Mouse (Mus musculus) liver, adult 2 months (tissue): ENCODE data around the gene Poldip2. TPM values are rescaled to one million over a fixed set of nuclear protein-coding genes. Genes with fewer than 3 reads are reported as not detected.

Experiments
- DNase-seq: peaks from one replicate; pipeline ENCODE4 v3.0.0-alpha.2; 2011; ENCODE audit warnings: low read depth, low spot score; ENCODE audit errors: extremely low read depth
- H3K27ac ChIP-seq: fragments of 200-500 bp; replicated peaks from 2 replicates; pipeline ENCODE4 v1.5.1; 2012; ENCODE audit warnings: low read depth, mild to moderate bottlenecking, control low read depth, inconsistent platforms, low read length; ENCODE audit not compliant: insufficient read depth
- H3K27me3 ChIP-seq: fragments of 200-500 bp; 2 replicates; pipeline ENCODE4 v1.6.1; 2012; ENCODE audit warnings: mild to moderate bottlenecking, moderate library complexity, low read length, inconsistent platforms; ENCODE audit not compliant: control insufficient read depth, insufficient read depth
- H3K36me3 ChIP-seq: fragments of 200-500 bp; 2 replicates; pipeline ENCODE4 v1.6.1; 2012; ENCODE audit warnings: low read length, inconsistent platforms; ENCODE audit not compliant: control insufficient read depth, insufficient read depth
- H3K4me1 ChIP-seq: fragments of 200-500 bp; 2 replicates; pipeline ENCODE4 v1.6.1; 2011; ENCODE audit warnings: low read length; ENCODE audit not compliant: control insufficient read depth, insufficient read depth
- H3K4me3 ChIP-seq: fragments of 200-500 bp; 2 replicates; pipeline ENCODE4 v1.5.1; 2011; ENCODE audit warnings: low read depth, mild to moderate bottlenecking, control low read depth, low read length, moderate library complexity; ENCODE audit not compliant: insufficient read depth
- H3K79me2 ChIP-seq: fragments of 200-500 bp; 2 replicates; pipeline ENCODE4 v1.6.1; 2012; ENCODE audit warnings: inconsistent platforms, mild to moderate bottlenecking, low read length, moderate library complexity; ENCODE audit not compliant: control insufficient read depth, insufficient read depth
- H3K9ac ChIP-seq: fragments of 200-500 bp; 2 replicates; pipeline ENCODE4 v1.6.1; 2012; ENCODE audit warnings: low read depth, mild to moderate bottlenecking, control low read depth, inconsistent platforms, low read length
- CTCF ChIP-seq: fragments of 200-500 bp; IDR thresholded peaks from 2 replicates; pipeline ENCODE4 v1.5.1; 2011; ENCODE audit warnings: low read depth, low read length, control low read depth
- POLR2A ChIP-seq: fragments of 200-500 bp; IDR thresholded peaks from 2 replicates; pipeline ENCODE4 v1.6.1; 2011; ENCODE audit warnings: low read length, control low read depth; ENCODE audit not compliant: insufficient read depth; ENCODE audit errors: extremely low read depth
- WGBS: fragments of 180-500 bp; shearing (Covaris S2); methylation state at CpG from one replicate; pipeline ENCODE4 v1.1.7; 2018; 5-methylcytosine and 5-hydroxymethylcytosine counted together
- polyA plus RNA-seq: library from polyadenylated mRNA; depleted of rRNA; stranded (reverse); fragments of >200 nt; gene quantifications from 2 replicates; pipeline ENCODE4 v1.2.3, GENCODE M21; 2012; rRNA removed
- total RNA-seq: library from RNA; depleted of rRNA; stranded (reverse); fragments of >200 nt; gene quantifications from 2 replicates; pipeline ENCODE4 v1.2.3, GENCODE M21; 2014; rRNA removed

Gene Poldip2
- total RNA-seq, result 63.5 and 67.5 TPM in 2 replicates
- polyA plus RNA-seq, result 77.6 and 80.9 TPM in 2 replicates

DNA sequence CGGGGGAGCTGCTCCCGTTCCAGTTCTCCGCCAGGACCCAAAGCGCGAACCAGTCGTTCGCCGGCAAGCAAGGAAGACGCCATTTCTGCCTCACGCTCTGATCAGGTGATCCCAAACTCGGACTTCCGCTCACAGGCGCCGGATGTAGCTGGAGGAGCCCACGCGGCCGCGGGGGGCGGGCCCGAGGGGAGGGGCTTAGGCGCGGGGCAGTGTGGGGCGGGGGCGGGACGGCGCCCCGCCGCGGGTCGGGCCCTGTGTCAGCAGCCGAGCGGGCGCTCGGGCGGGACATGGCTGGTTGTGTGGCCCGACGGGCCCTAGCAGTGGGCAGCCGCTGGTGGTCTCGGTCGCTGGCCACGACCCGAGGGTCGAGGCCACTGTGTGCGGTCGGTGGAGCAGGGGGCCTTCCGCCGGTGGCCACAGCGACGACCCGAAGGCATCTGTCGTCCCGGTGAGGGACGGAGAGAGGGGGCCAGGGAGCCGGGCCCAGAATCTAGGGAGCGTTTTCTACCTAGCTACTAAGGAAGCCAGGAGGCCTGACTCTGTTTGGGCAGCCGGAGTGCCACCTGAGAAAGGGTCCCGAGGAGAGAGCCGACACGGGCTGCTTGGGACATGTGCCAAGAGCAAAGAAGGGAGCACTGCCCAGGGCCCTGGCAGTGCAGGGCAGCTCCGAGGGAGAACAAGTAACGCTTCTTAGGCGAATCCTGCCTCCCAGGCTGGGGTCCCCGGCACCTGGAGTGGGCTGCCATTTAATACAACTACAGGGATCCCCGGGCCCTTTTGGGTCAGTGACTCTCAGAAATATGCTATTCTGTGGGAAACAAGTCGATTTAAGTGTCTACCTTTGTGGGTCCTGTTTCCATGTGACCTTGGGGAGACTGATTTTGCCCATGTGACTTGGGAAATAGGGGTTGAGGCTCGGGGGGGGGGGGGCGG lies at the start of gene Poldip2, which contains the start of gene Tmem199:
Poldip2 (plus strand) TSS at position 169 of the 933 bp plus-strand sequence.
Tmem199 (minus strand) TSS at position 148 of the 933 bp plus-strand sequence.
- Histone ChIP-seq H3K9ac (peak within 1 kb of the TSS; percentile 99), H3K27ac (peak within 1 kb of the TSS; percentile 91), H3K4me3 (peak within 1 kb of the TSS; percentile 88), H3K4me1 (0 out of 2 replicates have a peak, but pooled peaks cover 3% of the 10 kb centered on the region), H3K79me2 (peaks cover 3% of the 10 kb centered on the region; the same call in 1 of the 2 replicates), H3K27me3 (no peaks in the 10 kb centered on the region), H3K36me3 (peaks cover 34% of the 10 kb centered on the region)
- TF ChIP-seq POLR2A (peak; percentile 90), CTCF (no peak)
- WGBS, result under 1% methylated on average over 66 of the region's 67 CpGs
- peak; percentile 75 for DNase-seq

DNA sequence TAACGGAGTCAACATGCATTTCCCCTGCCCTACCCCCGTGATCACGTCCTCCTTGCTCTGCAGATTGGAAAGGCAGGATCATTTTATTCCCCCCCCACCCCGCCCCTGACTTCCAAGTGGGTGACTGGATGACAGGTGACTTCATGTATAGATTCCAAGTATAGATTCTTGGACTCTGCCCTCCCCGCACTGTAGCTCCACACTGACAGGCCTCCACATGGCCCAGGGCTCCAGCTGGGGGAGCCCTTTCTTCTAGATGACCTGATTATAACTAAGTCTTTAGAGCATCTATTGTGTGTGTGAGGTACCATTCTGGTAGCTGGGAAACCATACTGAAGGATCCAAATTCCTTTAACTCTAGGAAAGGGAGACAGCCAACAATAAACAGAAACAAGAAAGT lies 49.3 kb upstream of the Poldip2 start:
- no peak for DNase-seq
- Histone ChIP-seq H3K27me3 (no peaks in the 10 kb centered on the region), H3K4me1 (peaks cover 5% of the 10 kb centered on the region; the same call in 1 of the 2 replicates), H3K36me3 (no peaks in the 10 kb centered on the region), H3K79me2 (no peaks in the 10 kb centered on the region), H3K4me3 (no peak overlapping the region), H3K27ac (no peak overlapping the region), H3K9ac (no peak overlapping the region)
- WGBS, result 94% methylated on average over 5 of the region's 5 CpGs
- TF ChIP-seq POLR2A, result no peak
- TF ChIP-seq CTCF, result no peak

DNA sequence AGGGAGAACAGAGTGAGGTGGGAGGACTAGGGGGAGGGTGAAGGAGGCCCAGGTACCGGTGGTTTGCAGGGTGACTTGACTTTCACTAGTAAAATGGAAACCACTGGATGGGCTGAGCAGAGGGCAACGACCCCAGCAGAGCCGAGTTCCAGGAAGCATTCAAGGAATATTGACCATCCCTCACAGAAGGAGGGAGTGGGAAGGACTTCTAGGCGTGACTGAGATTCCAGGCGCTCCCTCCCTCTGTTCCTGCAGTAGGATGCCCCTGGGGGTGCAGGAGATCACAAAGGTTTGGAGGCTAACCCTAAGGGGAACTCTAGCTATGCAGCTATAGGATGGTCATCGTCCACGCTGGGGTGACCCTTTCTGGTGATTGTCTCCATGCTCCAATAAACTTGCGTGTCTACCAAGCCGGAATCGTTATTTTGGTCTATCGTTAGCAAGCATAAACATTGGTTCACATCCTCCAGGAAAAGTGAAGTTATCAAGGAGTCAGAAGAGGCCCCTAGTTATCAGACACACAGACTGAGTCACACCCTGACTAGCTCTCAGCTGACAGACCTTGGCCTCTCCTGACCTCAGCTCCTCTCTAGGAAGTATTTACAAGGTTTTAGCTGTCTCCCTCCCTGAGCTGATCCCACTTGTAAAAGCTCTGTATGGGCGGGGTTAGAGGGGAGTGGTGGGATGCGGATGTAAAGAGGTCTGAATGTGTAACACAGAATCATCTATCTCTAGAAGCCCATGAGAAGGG lies 48.5 kb upstream of the Poldip2 start:
- Histone ChIP-seq H3K27ac (no peak overlapping the region; the same call in 1 of the 2 replicates), H3K9ac (no peak overlapping the region), H3K27me3 (no peaks in the 10 kb centered on the region), H3K79me2 (no peaks in the 10 kb centered on the region), H3K4me3 (no peak overlapping the region), H3K36me3 (no peaks in the 10 kb centered on the region), H3K4me1 (peaks cover 5% of the 10 kb centered on the region; the same call in 1 of the 2 replicates)
- 69% methylated on average over 13 of the region's 13 CpGs for WGBS
- TF ChIP-seq CTCF (no peak), POLR2A (no peak)
- no peak for DNase-seq

DNA sequence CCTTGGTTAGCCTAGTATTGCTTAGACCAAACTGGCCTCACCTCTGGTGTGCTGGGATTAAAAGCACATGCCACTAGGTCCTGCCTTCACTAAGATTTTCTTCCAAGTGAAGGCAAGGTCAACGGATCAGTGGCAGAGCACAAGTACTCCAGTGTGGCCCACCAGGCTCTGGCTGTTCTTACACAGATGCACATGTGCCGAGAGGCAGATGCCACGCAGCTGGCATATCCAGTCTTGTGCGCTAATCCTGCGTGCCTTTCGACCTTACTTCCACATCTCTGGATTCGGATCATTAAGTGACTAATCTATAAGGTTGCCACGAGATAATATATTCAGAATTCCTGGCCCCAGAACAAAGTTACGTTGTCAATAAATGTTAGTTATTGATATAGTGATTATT lies 46.9 kb upstream of the Poldip2 start:
- Histone ChIP-seq H3K36me3 (no peaks in the 10 kb centered on the region), H3K79me2 (no peaks in the 10 kb centered on the region), H3K4me1 (peaks cover 5% of the 10 kb centered on the region; the same call in 1 of the 2 replicates), H3K27ac (no peak overlapping the region), H3K27me3 (no peaks in the 10 kb centered on the region), H3K9ac (no peak overlapping the region), H3K4me3 (no peak overlapping the region)
- WGBS, result 18% methylated on average over 9 of the region's 9 CpGs
- no peak for DNase-seq
- TF ChIP-seq CTCF (no peak), POLR2A (no peak)

DNA sequence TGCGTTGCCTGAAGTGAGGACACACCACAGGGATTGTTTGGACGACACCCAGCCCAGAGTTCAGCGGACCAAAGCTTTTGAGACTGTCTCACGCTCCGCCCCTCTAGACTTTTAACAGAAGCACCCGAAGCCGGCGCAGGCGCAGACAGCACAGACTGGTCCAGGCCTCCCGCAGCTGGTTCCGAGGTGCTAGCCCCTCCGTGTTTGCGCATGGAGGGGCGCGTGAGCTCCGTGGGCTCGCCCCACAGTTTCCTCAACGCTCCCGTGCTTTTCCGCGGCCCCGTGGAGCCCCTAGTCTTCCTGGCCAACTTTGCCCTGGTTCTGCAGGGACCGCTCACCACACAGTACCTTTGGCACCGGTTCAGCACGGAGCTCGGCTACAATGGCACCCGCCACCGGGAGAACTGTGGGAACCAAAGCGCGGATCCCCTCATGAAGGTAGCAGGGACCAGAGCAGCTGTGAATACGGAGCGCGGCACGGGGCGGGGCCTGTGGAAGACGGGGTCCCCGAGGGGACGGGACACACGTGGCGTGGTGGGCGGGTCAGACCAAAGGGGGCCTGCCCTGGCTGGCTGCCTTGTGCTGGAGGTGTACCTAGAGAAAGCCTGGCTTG lies 46.3 kb upstream of the Poldip2 start, which contains the start of gene Slc46a1:
Slc46a1 (plus strand) TSS at position 130 of the 613 bp plus-strand sequence.
- WGBS, result under 1% methylated on average over 41 of the region's 41 CpGs

More for the DNA sequence above, 46.3 kb upstream of the Poldip2 start, which contains the start of gene Slc46a1:
- peak within 1 kb of the TSS; percentile 69 for H3K4me3 ChIP-seq
- H3K27ac ChIP-seq, result peak within 1 kb of the TSS; percentile 93
- no peaks in the 10 kb centered on the region for H3K79me2 ChIP-seq
- peak within 1 kb of the TSS; percentile 87 for H3K9ac ChIP-seq
- no peaks in the 10 kb centered on the region for H3K36me3 ChIP-seq
- peak; percentile 88 for DNase-seq
- TF ChIP-seq POLR2A, result peak; percentile 25; the same call in 1 of the 2 replicates
- TF ChIP-seq CTCF, result no peak
- peaks cover 5% of the 10 kb centered on the region; the same call in 1 of the 2 replicates for H3K4me1 ChIP-seq
- no peaks in the 10 kb centered on the region for H3K27me3 ChIP-seq
